Mouse (Mus musculus): ENCODE data around the gene Ncam1.

GRCm38 (mm10) chr9:49605351-49605750 lies 193.4 kb downstream of the Ncam1 start:
- no peak for TF ChIP-seq CTCF (IDR thresholded peaks at IDR 0.05; ENCODE audit: low read depth)
- no peak for TF ChIP-seq EP300 (IDR thresholded peaks at IDR 0.05; ENCODE audit: low read depth)

Data from liver, postnatal 0 days (tissue).